Comparison of ENCODE assay signal across 9 mouse cellular contexts in the genomic region with DNA sequence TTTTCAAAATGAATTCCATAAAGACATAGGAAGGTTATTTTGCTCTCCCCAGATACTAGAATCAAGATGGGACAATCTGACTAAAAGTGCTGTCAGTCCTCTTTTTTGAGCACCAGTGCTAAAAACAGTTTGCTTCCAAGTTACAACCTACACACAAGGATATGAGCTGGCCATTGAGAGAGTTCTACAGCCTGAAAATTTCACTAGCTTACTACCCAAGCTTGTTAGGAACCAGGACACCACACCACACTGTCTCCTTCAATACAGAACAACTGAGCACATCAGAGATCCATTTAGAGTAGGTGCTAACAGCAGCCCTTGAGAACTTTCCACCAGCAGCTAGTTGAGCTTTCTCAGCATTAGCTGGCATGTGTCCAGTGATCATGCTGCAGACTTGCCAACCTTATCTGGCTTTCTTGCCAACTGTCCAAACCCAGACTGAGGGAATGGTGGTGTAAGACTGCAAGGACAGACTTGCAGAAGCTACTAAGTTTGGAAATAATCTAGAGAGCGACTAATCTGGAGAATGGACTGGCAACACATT.
DNase-seq lines count a peak whose midpoint lies in the region; ATAC-seq lines count a peak whose summit lies in the region.
"Had no signal": no experiment of that assay in that cellular context is flagged by ENCODE, and none has a peak within 500 bp of the region (broad histone marks: within the 10 kb centered on the region; RNA-seq: fewer than 3 reads in every experiment).

No protein-coding gene starts in this region.

- H3K9ac ChIP-seq in kidney, embryonic 16.5 days (replicated peaks; ENCODE audit: low read length) = no peak overlapping the region
- no peak overlapping the region for H3K9ac ChIP-seq in heart, embryonic 12.5 days

- H3K9me3 ChIP-seq in kidney, embryonic 16.5 days (ENCODE audit: low read length) = no peaks in the 10 kb centered on the region
- H3K9me3 ChIP-seq in heart, embryonic 12.5 days (replicated peaks) = no peaks in the 10 kb centered on the region; the same call in 1 of the 2 replicates

- intact Hi-C loops in gastrocnemius, postnatal 36 days (cut with DNase I) = no loop called here

- 100% methylated on average over 1 of the region's 1 CpGs for WGBS in kidney, embryonic 16.5 days
- WGBS in heart, embryonic 12.5 days = 41% methylated on average over 1 of the region's 1 CpGs

- H3K4me3 ChIP-seq in kidney, embryonic 16.5 days (ENCODE audit: low read length) = no peak overlapping the region
- no peak overlapping the region for H3K4me3 ChIP-seq in heart, embryonic 12.5 days

- no peak for ATAC-seq in kidney, embryonic 16.5 days (ENCODE audit: low FRiP score, low TSS enrichment)
- peak; percentile 64 for ATAC-seq in heart, embryonic 12.5 days (ENCODE audit: insufficient number of reproducible peaks, low FRiP score)
- ATAC-seq in monocyte, adult 5-6 weeks (replicated peaks; ENCODE audit: insufficient number of reproducible peaks, low FRiP score, low TSS enrichment, poor library complexity, severe bottlenecking) = no peak
- ATAC-seq in CD4-positive, CD25-positive, alpha-beta regulatory T cell, adult 4 months = no peak

- peaks cover 11% of the 10 kb centered on the region; the same call in 1 of the 2 replicates for H3K36me3 ChIP-seq in kidney, embryonic 16.5 days (ENCODE audit: insufficient read depth, low read length)
- H3K36me3 ChIP-seq in heart, embryonic 12.5 days = peaks cover 27% of the 10 kb centered on the region

- peak; percentile 7 to 22 for DNase-seq in kidney, postnatal 36 days
- peak; percentile 46 to 75 for DNase-seq in adrenal gland, postnatal 36 days
- DNase-seq in lung, postnatal 4 days = peak; percentile 10 to 30
- DNase-seq in gastrocnemius, postnatal 36 days = no peak
- DNase-seq: gastrocnemius, postnatal 10 days had no signal

- no peaks in the 10 kb centered on the region for H3K27me3 ChIP-seq in kidney, embryonic 16.5 days (ENCODE audit: insufficient read depth, low read length)
- no peaks in the 10 kb centered on the region for H3K27me3 ChIP-seq in heart, embryonic 12.5 days (replicated peaks)

- no peaks in the 10 kb centered on the region for H3K4me1 ChIP-seq in kidney, embryonic 16.5 days (ENCODE audit: insufficient read depth, low read length)
- peaks cover 11% of the 10 kb centered on the region for H3K4me1 ChIP-seq in heart, embryonic 12.5 days (replicated peaks)

- H3K4me2 ChIP-seq in kidney, embryonic 16.5 days (replicated peaks; ENCODE audit: low read depth, low read length) = no peak overlapping the region
- no peak overlapping the region for H3K4me2 ChIP-seq in heart, embryonic 12.5 days

- H3K27ac ChIP-seq in kidney, embryonic 16.5 days (ENCODE audit: low read length) = no peak overlapping the region
- H3K27ac ChIP-seq in heart, embryonic 12.5 days (ENCODE audit: poor library complexity, severe bottlenecking) = peak overlapping the region; percentile 75

Comparison
In these comparisons a context has a peak if more than half of its experiments do, and no peak if none do; other contexts are left out.
1. DNase-seq: peak in kidney, postnatal 36 days (2 of 2), adrenal gland, postnatal 36 days (2 of 2) and lung, postnatal 4 days (2 of 2); none in gastrocnemius, postnatal 36 days (0 of 2).